Mouse (Mus musculus): ENCODE measurements around the gene Cct5. TPM values are rescaled to one million over a fixed set of nuclear protein-coding genes. Genes with fewer than 3 reads are reported as not detected.

Gene Cct5
- polyA plus RNA-seq, 1 experiment from 2014 or later: 717 TPM

DNA sequence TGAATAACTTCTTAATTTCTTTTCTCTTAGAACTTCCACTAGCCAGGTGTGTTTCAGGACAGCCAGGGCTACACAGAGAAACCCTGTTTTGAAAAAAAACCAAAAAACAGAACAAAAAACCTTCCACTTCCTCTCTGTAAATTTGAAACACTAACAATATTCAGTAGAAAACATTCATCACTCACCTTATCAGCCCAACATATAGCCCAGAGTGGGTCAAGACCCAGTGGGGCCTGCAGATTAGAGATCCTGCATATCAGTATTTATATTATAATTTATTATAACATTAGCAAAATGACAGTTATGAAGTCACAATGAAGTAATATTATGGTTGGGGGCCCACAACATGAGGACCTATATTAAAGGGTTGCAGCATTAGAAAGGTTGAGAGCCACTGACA, 27.9 kb downstream of the Cct5 start:
- no peak overlapping the region for H3K4me3 ChIP-seq (ENCODE audit: low read depth, low read length)
- 0 out of 2 replicates have a peak, but pooled peaks cover under 1% of the 10 kb centered on the region for H3K4me1 ChIP-seq (ENCODE audit: control insufficient read depth, insufficient read depth, low read length)
- H3K36me3 ChIP-seq (ENCODE audit: control insufficient read depth, insufficient read depth, low read length): no peaks in the 10 kb centered on the region
- H3K9ac ChIP-seq (ENCODE audit: low read length): no peak overlapping the region
- ATAC-seq (ENCODE audit: insufficient read depth, low FRiP score, low TSS enrichment) (no peak), DNase-seq (ENCODE audit: low spot score) (no peak)
- H3K27ac ChIP-seq (ENCODE audit: low read depth, low read length): no peak overlapping the region
- no peaks in the 10 kb centered on the region for H3K27me3 ChIP-seq (ENCODE audit: control insufficient read depth, insufficient read depth, low read length)
- H3K9me3 ChIP-seq (ENCODE audit: control insufficient read depth, low read length): no peaks in the 10 kb centered on the region
- H3K4me2 ChIP-seq (ENCODE audit: low read depth): no peak overlapping the region

DNA sequence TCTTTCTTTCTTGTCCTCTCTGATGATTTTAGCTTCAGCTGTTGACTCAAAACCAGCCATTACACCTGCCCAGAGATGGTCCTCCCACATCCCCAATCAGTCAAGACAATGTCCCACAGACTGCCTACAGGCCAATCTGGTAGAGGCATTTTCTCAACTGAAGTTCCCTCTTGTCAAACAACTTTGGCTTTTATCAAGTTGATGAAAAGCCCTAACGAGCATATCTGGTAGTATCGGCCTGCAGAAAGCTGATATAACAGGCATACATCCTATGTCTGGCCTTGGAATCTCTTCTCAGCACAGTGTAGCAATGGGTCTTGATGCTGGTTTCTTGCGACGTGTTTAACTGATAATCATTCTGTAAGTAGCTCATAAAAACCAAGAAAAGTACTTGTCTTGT, 28.3 kb downstream of the Cct5 start:
- DNase-seq (ENCODE audit: low spot score) (no peak), ATAC-seq (ENCODE audit: insufficient read depth, low FRiP score, low TSS enrichment) (no peak)
- Histone ChIP-seq H3K27me3 (ENCODE audit: control insufficient read depth, insufficient read depth, low read length) (no peaks in the 10 kb centered on the region), H3K9me3 (ENCODE audit: control insufficient read depth, low read length) (no peaks in the 10 kb centered on the region), H3K4me2 (ENCODE audit: low read depth) (no peak overlapping the region), H3K36me3 (ENCODE audit: control insufficient read depth, insufficient read depth, low read length) (no peaks in the 10 kb centered on the region), H3K4me3 (ENCODE audit: low read depth, low read length) (no peak overlapping the region), H3K4me1 (ENCODE audit: control insufficient read depth, insufficient read depth, low read length) (0 out of 2 replicates have a peak, but pooled peaks cover 4% of the 10 kb centered on the region), H3K27ac (ENCODE audit: low read depth, low read length) (no peak overlapping the region), H3K9ac (ENCODE audit: low read length) (no peak overlapping the region)
- WGBS: 92% methylated on average over 4 of the region's 4 CpGs

DNA sequence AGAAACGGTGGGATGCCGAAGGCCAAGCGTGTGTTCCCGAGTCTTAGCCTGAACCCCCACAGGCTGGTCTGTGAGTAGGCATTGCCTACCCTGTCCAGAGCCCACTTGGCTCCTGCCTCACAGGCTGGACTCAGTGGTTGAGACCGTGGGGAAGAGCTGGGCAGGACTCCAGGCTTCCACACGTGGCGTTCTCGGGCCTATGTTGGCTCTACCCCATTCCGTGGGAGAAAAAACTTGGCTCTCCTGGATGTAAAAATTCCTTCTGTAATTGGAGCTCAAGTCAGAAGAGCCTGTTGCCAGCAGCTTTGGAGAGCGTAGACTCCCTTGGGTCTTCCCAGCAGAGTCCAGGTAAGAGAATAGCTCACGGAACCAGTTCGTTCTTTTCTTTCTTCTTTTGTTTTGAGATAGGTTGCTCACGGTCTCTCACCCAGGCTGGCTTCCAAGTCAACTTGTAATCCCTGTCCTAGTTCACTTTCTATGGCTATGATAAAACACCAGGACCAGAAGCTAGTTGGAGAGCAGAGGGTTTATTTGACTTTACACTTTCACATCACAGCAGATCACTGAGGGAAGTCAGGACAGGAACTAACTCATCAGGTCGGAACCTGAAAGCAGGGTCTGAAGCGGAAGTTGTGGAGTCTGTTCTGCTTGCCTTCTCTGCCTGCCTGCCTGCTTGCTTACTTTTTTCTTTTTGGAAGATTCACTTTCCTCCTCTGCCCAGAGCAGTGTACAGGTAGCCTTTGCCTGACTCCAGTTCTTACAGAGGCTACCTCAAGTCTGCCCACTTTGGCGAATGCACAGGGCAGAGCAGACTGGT, 29.5 kb downstream of the Cct5 start:
- Histone ChIP-seq H3K36me3 (ENCODE audit: control insufficient read depth, insufficient read depth, low read length) (no peaks in the 10 kb centered on the region), H3K4me3 (ENCODE audit: low read depth, low read length) (no peak overlapping the region), H3K27ac (ENCODE audit: low read depth, low read length) (no peak overlapping the region), H3K9ac (ENCODE audit: low read length) (no peak overlapping the region), H3K4me2 (ENCODE audit: low read depth) (no peak overlapping the region), H3K27me3 (ENCODE audit: control insufficient read depth, insufficient read depth, low read length) (no peaks in the 10 kb centered on the region), H3K4me1 (ENCODE audit: control insufficient read depth, insufficient read depth, low read length) (0 out of 2 replicates have a peak, but pooled peaks cover 4% of the 10 kb centered on the region), H3K9me3 (ENCODE audit: control insufficient read depth, low read length) (no peaks in the 10 kb centered on the region)
- ATAC-seq (ENCODE audit: insufficient read depth, low FRiP score, low TSS enrichment) (no peak), DNase-seq (ENCODE audit: low spot score) (no peak)
- WGBS: 87% methylated on average over 16 of the region's 16 CpGs

DNA sequence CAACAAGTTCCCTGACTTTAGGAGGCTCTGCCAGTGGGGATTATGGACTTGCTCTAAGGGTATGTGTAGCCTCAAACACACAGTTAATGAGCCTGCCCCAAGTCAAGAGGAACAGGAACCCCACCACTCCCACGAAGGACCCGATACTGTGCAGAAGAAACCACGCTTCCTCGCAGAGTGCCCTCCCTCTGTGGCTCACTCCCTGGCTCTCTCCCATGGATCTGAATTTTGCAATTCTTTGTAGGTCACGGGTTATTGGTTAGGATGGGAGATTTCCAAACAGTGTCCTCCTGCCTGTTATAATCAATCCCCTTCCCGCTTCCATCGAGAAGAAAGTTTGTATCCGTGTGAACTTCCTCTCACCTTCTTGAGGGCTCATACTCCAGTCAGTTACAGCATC, 30.6 kb downstream of the Cct5 start:
- DNase-seq (ENCODE audit: low spot score) (no peak), ATAC-seq (ENCODE audit: insufficient read depth, low FRiP score, low TSS enrichment) (no peak)
- H3K4me2 ChIP-seq (ENCODE audit: low read depth): no peak overlapping the region
- no peak overlapping the region for H3K4me3 ChIP-seq (ENCODE audit: low read depth, low read length)
- no peaks in the 10 kb centered on the region for H3K36me3 ChIP-seq (ENCODE audit: control insufficient read depth, insufficient read depth, low read length)
- 89% methylated on average over 8 of the region's 8 CpGs for WGBS
- 0 out of 2 replicates have a peak, but pooled peaks cover 4% of the 10 kb centered on the region for H3K4me1 ChIP-seq (ENCODE audit: control insufficient read depth, insufficient read depth, low read length)
- H3K9ac ChIP-seq (ENCODE audit: low read length): no peak overlapping the region
- no peaks in the 10 kb centered on the region for H3K27me3 ChIP-seq (ENCODE audit: control insufficient read depth, insufficient read depth, low read length)
- H3K9me3 ChIP-seq (ENCODE audit: control insufficient read depth, low read length): no peaks in the 10 kb centered on the region
- no peak overlapping the region for H3K27ac ChIP-seq (ENCODE audit: low read depth, low read length)

- Histone ChIP-seq H3K36me3 (ENCODE audit: control insufficient read depth, insufficient read depth, low read length) (no peaks in the 10 kb centered on the region), H3K27me3 (ENCODE audit: control insufficient read depth, insufficient read depth, low read length) (no peaks in the 10 kb centered on the region), H3K4me1 (ENCODE audit: control insufficient read depth, insufficient read depth, low read length) (0 out of 2 replicates have a peak, but pooled peaks cover 4% of the 10 kb centered on the region), H3K9ac (ENCODE audit: low read length) (no peak overlapping the region), H3K4me2 (ENCODE audit: low read depth) (no peak overlapping the region), H3K27ac (ENCODE audit: low read depth, low read length) (no peak overlapping the region), H3K9me3 (ENCODE audit: control insufficient read depth, low read length) (no peaks in the 10 kb centered on the region), H3K4me3 (ENCODE audit: low read depth, low read length) (no peak overlapping the region)
- WGBS: 68% methylated on average over 9 of the region's 9 CpGs
- ATAC-seq (ENCODE audit: insufficient read depth, low FRiP score, low TSS enrichment): no peak
- DNase-seq (ENCODE audit: low spot score): no peak
Observed at GRCm38 (mm10) chr15:31569325-31570022, 32.1 kb downstream of the Cct5 start.

GRCm38 (mm10) chr15:31568581-31568996, 33.0 kb downstream of the Cct5 start:
- H3K27me3 ChIP-seq (ENCODE audit: control insufficient read depth, insufficient read depth, low read length): no peaks in the 10 kb centered on the region
- peak; percentile 43 for DNase-seq (ENCODE audit: low spot score)
- no peak overlapping the region for H3K9ac ChIP-seq (ENCODE audit: low read length)
- WGBS: 25% methylated on average over 12 of the region's 12 CpGs
- no peak overlapping the region for H3K4me3 ChIP-seq (ENCODE audit: low read depth, low read length)
- 0 out of 2 replicates have a peak, but pooled peaks cover 4% of the 10 kb centered on the region for H3K4me1 ChIP-seq (ENCODE audit: control insufficient read depth, insufficient read depth, low read length)
- no peak overlapping the region for H3K4me2 ChIP-seq (ENCODE audit: low read depth)
- no peaks in the 10 kb centered on the region for H3K36me3 ChIP-seq (ENCODE audit: control insufficient read depth, insufficient read depth, low read length)
- no peak for ATAC-seq (ENCODE audit: insufficient read depth, low FRiP score, low TSS enrichment)
- H3K27ac ChIP-seq (ENCODE audit: low read depth, low read length): no peak overlapping the region
- no peaks in the 10 kb centered on the region for H3K9me3 ChIP-seq (ENCODE audit: control insufficient read depth, low read length)

- ATAC-seq (ENCODE audit: insufficient read depth, low FRiP score, low TSS enrichment): no peak
- no peak for DNase-seq (ENCODE audit: low spot score)
- Histone ChIP-seq H3K27ac (ENCODE audit: low read depth, low read length) (no peak overlapping the region), H3K4me3 (ENCODE audit: low read depth, low read length) (no peak overlapping the region), H3K9ac (ENCODE audit: low read length) (no peak overlapping the region), H3K4me1 (ENCODE audit: control insufficient read depth, insufficient read depth, low read length) (0 out of 2 replicates have a peak, but pooled peaks cover 4% of the 10 kb centered on the region), H3K9me3 (ENCODE audit: control insufficient read depth, low read length) (no peaks in the 10 kb centered on the region), H3K4me2 (ENCODE audit: low read depth) (no peak overlapping the region), H3K27me3 (ENCODE audit: control insufficient read depth, insufficient read depth, low read length) (no peaks in the 10 kb centered on the region), H3K36me3 (ENCODE audit: control insufficient read depth, insufficient read depth, low read length) (no peaks in the 10 kb centered on the region)
- 67% methylated on average over 7 of the region's 7 CpGs for WGBS
Observed at GRCm38 (mm10) chr15:31567431-31567830, 34.2 kb downstream of the Cct5 start.

- H3K4me1 ChIP-seq (ENCODE audit: control insufficient read depth, insufficient read depth, low read length): 0 out of 2 replicates have a peak, but pooled peaks cover 4% of the 10 kb centered on the region
- DNase-seq (ENCODE audit: low spot score) (no peak), ATAC-seq (ENCODE audit: insufficient read depth, low FRiP score, low TSS enrichment) (no peak)
- no peaks in the 10 kb centered on the region for H3K36me3 ChIP-seq (ENCODE audit: control insufficient read depth, insufficient read depth, low read length)
- H3K9me3 ChIP-seq (ENCODE audit: control insufficient read depth, low read length): no peaks in the 10 kb centered on the region
- H3K4me2 ChIP-seq (ENCODE audit: low read depth): no peak overlapping the region
- no peaks in the 10 kb centered on the region for H3K27me3 ChIP-seq (ENCODE audit: control insufficient read depth, insufficient read depth, low read length)
- H3K4me3 ChIP-seq (ENCODE audit: low read depth, low read length): no peak overlapping the region
- no peak overlapping the region for H3K9ac ChIP-seq (ENCODE audit: low read length)
- WGBS: 80% methylated on average over 1 of the region's 1 CpGs
- H3K27ac ChIP-seq (ENCODE audit: low read depth, low read length): no peak overlapping the region
Observed at GRCm38 (mm10) chr15:31565786-31566185, 35.8 kb downstream of the Cct5 start.
